Mouse (Mus musculus): Measurements from ENCODE around the gene Olfr1179. TPM values are rescaled to one million over a fixed set of nuclear protein-coding genes. Genes with fewer than 3 reads are reported as not detected.

Gene Olfr1179
- not detected for polyA plus RNA-seq (2017; shearing (Covaris generic))

DNA sequence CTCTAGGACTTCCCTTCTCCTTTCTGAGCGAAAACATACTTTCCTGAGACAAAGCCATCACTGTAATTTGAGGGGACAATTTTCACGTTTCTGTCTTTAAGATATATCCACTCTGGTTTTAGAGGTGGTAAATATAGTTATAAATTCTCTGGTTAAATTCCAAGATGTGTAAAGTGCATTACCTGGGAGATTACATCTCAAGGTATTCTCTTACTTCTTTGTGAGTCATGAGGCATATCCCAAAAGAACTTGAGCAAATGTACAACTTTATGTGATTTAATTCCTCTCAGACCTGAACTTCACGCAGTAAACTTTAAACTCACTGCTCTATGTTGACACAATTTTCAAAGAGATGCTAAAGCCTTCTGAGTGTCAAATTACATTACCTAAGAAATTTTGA, at the start of gene Olfr1179:
Gene Olfr1179, minus strand, starts transcription at position 101 of the 400 bp plus-strand sequence.

DNA sequence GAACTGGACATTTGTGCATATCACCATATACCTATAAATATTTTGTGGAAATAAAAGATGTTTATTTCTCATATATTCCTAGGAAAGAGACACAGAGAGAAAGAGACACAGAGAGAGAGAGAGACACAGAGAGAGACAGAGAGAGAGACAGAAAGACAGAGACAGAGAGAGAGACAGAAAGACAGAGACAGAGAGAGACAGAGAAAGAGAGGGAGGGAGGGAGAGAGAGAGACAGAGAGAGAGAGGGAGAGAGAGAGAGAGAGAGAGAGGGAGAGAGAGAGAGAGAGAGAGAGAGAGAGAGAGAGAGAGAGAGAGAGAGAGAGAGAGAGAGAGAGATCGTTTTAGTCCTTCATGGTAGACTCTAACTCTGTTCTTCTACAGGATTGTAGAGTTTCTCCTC, 48.3 kb upstream of the Olfr1179 start, which contains the start of gene Olfr1183:
Gene Olfr1183, plus strand, starts transcription at position 301 of the 400 bp plus-strand sequence.

DNA sequence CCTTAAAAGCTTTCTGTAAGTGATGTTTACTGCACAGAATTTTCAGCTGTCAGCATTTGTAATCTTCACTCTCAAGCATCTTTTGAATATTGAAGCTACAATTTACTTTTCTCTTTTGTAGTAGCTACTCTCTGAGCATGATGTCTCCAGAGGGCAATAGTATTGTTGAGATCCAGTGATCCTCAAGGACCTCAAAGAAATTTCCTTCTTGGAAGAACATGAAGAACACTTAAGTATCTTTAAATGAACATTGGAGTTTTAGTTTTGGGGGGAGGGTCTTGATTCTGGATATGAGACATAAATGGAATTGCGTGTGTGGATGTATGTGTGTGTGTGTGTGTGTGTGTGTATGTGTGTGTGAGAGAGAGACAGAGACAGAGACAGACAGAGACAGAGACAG, 42.8 kb upstream of the Olfr1179 start, which contains the start of gene Gm13757:
Gene Gm13757, minus strand, starts transcription at position 101 of the 400 bp plus-strand sequence.

DNA sequence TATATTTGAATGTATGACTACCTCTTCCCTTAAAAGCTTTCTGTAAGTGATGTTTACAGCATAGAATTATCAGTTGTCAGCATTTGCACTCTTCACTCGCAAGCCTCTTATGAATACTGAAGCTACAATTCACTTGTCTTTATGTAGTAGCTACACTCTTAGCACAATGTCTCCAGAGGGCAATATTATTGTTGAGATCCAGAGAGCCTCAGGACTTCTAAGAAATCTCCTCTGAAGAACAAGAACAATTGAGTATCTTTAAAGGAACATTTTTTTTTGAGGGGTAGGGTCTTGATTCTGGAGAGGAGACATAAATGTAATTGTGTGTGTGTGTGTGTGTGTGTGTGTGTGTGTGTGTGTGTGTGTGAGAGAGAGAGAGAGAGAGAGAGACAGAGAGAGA, 19.8 kb upstream of the Olfr1179 start, which contains the start of gene Olfr1181:
Gene Olfr1181, minus strand, starts transcription at position 101 of the 400 bp plus-strand sequence.

DNA sequence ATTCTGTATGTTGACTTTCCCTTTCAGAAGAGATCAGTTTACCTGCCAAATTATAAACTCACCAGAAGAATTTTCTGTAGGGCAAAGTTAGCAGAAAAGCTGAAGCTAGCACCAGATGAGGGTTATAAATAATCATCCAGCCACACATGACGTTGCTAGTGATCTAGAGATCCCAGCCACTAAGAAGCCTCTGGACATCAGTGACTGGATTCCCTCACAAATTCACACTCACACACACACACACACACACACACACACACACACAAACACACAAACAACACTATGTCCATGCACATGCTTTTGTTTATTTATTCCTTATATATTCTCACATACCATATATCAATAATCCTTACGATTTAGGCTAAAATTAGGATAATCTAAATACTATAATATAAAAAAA, 12.8 kb upstream of the Olfr1179 start, which contains the start of gene Olfr1180:
Gene Olfr1180, minus strand, starts transcription at position 101 of the 400 bp plus-strand sequence.

DNA sequence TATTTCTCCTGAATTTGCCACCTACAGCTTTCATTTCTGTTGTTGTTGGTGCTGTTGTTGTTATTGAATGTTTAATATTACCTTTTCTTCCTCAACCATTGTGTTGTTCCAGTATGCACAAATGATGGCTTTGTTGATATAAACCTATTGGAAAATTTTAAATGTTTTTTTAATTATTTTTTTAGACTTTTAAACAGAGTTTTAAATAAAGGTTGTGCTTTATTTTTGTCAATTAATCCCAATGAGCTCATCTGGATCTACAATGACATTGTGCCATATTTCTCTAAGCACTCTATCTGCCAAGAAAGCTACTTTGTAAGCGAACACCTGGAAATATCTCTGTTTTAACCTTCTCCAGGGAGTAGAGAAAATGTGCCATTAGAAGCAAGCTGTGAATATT, 19.5 kb downstream of the Olfr1179 start, which contains the start of gene Olfr1178:
Gene Olfr1178, plus strand, starts transcription at position 301 of the 400 bp plus-strand sequence.

Other genes with a start within 250 kb of the Olfr1179 start
- not detected for gene Olfr1168, start 224.6 kb downstream of the Olfr1179 start, polyA plus RNA-seq (2017; shearing (Covaris generic))
- not detected for gene Olfr1170, start 178.1 kb downstream of the Olfr1179 start, polyA plus RNA-seq (2017; shearing (Covaris generic))
- gene Olfr1173, start 126.6 kb downstream of the Olfr1179 start, polyA plus RNA-seq (2017; shearing (Covaris generic)): not detected
- gene Olfr1174-ps, start 91.3 kb downstream of the Olfr1179 start, polyA plus RNA-seq (2017; shearing (Covaris generic)): not detected
- gene Olfr1175-ps, start 79.2 kb downstream of the Olfr1179 start, polyA plus RNA-seq (2017; shearing (Covaris generic)): not detected
- not detected for gene Olfr1176, start 69.7 kb downstream of the Olfr1179 start, polyA plus RNA-seq (2017; shearing (Covaris generic))
- gene Olfr1177-ps, start 60.0 kb downstream of the Olfr1179 start, polyA plus RNA-seq (2017; shearing (Covaris generic)): not detected
- gene Olfr1178, start 19.4 kb downstream of the Olfr1179 start, polyA plus RNA-seq (2017; shearing (Covaris generic)): not detected
- not detected for gene Olfr1180, start 12.7 kb upstream of the Olfr1179 start, polyA plus RNA-seq (2017; shearing (Covaris generic))
- gene Olfr1181, start 19.7 kb upstream of the Olfr1179 start, polyA plus RNA-seq (2017; shearing (Covaris generic)): not detected
- gene Gm13757, start 42.7 kb upstream of the Olfr1179 start, polyA plus RNA-seq (2017; shearing (Covaris generic)): not detected
- gene Olfr1183, start 48.4 kb upstream of the Olfr1179 start, polyA plus RNA-seq (2017; shearing (Covaris generic)): not detected
- gene Olfr1184, start 77.1 kb upstream of the Olfr1179 start, polyA plus RNA-seq (2017; shearing (Covaris generic)): 0.37 TPM
- gene Olfr1185-ps1, start 86.9 kb upstream of the Olfr1179 start, polyA plus RNA-seq (2017; shearing (Covaris generic)): not detected
- not detected for gene Olfr1186, start 112.1 kb upstream of the Olfr1179 start, polyA plus RNA-seq (2017; shearing (Covaris generic))
- gene Olfr1188, start 150.5 kb upstream of the Olfr1179 start, polyA plus RNA-seq (2017; shearing (Covaris generic)): not detected
- not detected for gene Olfr1189, start 180.0 kb upstream of the Olfr1179 start, polyA plus RNA-seq (2017; shearing (Covaris generic))
- not detected for gene Olfr1191-ps1, start 234.1 kb upstream of the Olfr1179 start, polyA plus RNA-seq (2017; shearing (Covaris generic))
- gene Olfr1192-ps1, start 242.1 kb upstream of the Olfr1179 start, polyA plus RNA-seq (2017; shearing (Covaris generic)): 0.12 TPM